Mouse (Mus musculus) G1E (cell line): ENCODE data around the gene Ifngr2. TPM values are rescaled to one million over a fixed set of nuclear protein-coding genes. Genes with fewer than 3 reads are reported as not detected.

ENCODE experiments used
- ATAC-seq: 2 replicates; pipeline ENCODE4 v1.8.0; 2016; ENCODE audit warnings: mild to moderate bottlenecking; ENCODE audit not compliant: insufficient number of reproducible peaks, poor library complexity, low FRiP score, severe bottlenecking; ENCODE audit errors: extremely low read depth
- DNase-seq: peaks from one replicate; pipeline ENCODE4 v3.0.0; 2012; ENCODE audit warnings: low spot score
- H3K27me3 ChIP-seq: 2 replicates; pipeline ENCODE4 v1.6.1; 2012; ENCODE audit warnings: mild to moderate bottlenecking, low read length, inconsistent platforms; ENCODE audit not compliant: insufficient read depth
- H3K36me3 ChIP-seq: replicated peaks from 2 replicates; pipeline ENCODE3; 2012; ENCODE audit warnings: mild to moderate bottlenecking, inconsistent platforms
- H3K4me1 ChIP-seq: 2 replicates; pipeline ENCODE4 v1.6.1; 2012; ENCODE audit warnings: low read depth, low read length, inconsistent platforms, mixed read lengths; ENCODE audit not compliant: insufficient read depth
- H3K4me3 ChIP-seq: 2 replicates; pipeline ENCODE4 v1.5.1; 2012; ENCODE audit warnings: low read depth, mild to moderate bottlenecking, inconsistent platforms, low read length, moderate library complexity, mixed read lengths
- H3K9me3 ChIP-seq: replicated peaks from 2 replicates; pipeline ENCODE4 v1.6.1; 2012; ENCODE audit warnings: inconsistent platforms
- CTCF ChIP-seq: IDR thresholded peaks from 2 replicates; pipeline ENCODE4 v1.5.1; 2012; ENCODE audit warnings: low read depth, low read length, inconsistent platforms, mixed read lengths
- GATA1 ChIP-seq: IDR thresholded peaks from 2 replicates; pipeline ENCODE4 v1.6.1; 2012; ENCODE audit warnings: borderline replicate concordance, low read length, inconsistent platforms, mixed read lengths
- GATA2 ChIP-seq: IDR thresholded peaks from 2 replicates; pipeline ENCODE4 v1.6.1; 2012; ENCODE audit warnings: low read depth, low read length, inconsistent platforms, borderline replicate concordance
- POLR2AphosphoS5 ChIP-seq: IDR thresholded peaks from 2 replicates; pipeline ENCODE4 v1.6.1; 2012; ENCODE audit warnings: low read depth, low read length, inconsistent platforms; ENCODE audit not compliant: insufficient replicate concordance
- TAL1 ChIP-seq: conservative IDR thresholded peaks from 2 replicates; pipeline ENCODE4 v1.6.1; 2012; ENCODE audit warnings: low read depth, low read length, inconsistent platforms, mixed read lengths
- polyA plus RNA-seq: library from polyadenylated mRNA; stranded (reverse); fragments of >175 nt; gene quantifications from 2 replicates; pipeline ENCODE4 v1.2.3, GENCODE M21; 2012
- total RNA-seq, 2 experiments: library from RNA; stranded (forward) in 1 of 2; stranded (reverse) in 1 of 2; fragments of 200-1000 nt in 1 of 2; fragments of >200 nt in 1 of 2; fragmentation: Nextera tagmentation in 1 of 2; gene quantifications; 2 replicates each; pipeline ENCODE4 v1.2.3; 2014 to 2017

Ifngr2 gene
- total and polyA plus RNA-seq, 3 experiments, result 20.0 to 38.9 (median 20.8) TPM

- ATAC-seq, result peak; percentile 94
- no peak for TF ChIP-seq GATA1
- no peak for TF ChIP-seq TAL1
- TF ChIP-seq CTCF, result no peak
- no peak for TF ChIP-seq POLR2AphosphoS5
- no peak for TF ChIP-seq GATA2
- Histone ChIP-seq H3K9me3 (0 out of 2 replicates have a peak, but pooled peaks cover 2% of the 10 kb centered on the region), H3K4me3 (peak overlapping the region; percentile 41; the same call in 1 of the 2 replicates), H3K36me3 (no peaks in the 10 kb centered on the region), H3K27me3 (no peaks in the 10 kb centered on the region), H3K4me1 (peaks cover 77% of the 10 kb centered on the region)
- DNase-seq, result peak; percentile 100
Observed at GRCm38 (mm10) chr16:91534477-91534876, 12.4 kb upstream of the Ifngr2 start.

GRCm38 (mm10) chr16:91534888-91535287 lies 12.0 kb upstream of the Ifngr2 start:
- Histone ChIP-seq H3K9me3 (0 out of 2 replicates have a peak, but pooled peaks cover 2% of the 10 kb centered on the region), H3K4me3 (peak overlapping the region; percentile 41; the same call in 1 of the 2 replicates), H3K27me3 (no peaks in the 10 kb centered on the region), H3K4me1 (peaks cover 80% of the 10 kb centered on the region), H3K36me3 (no peaks in the 10 kb centered on the region)
- TF ChIP-seq GATA2 (no peak), GATA1 (no peak), POLR2AphosphoS5 (no peak), CTCF (no peak), TAL1 (no peak)
- ATAC-seq, result no peak
- DNase-seq, result no peak

- no peaks in the 10 kb centered on the region for H3K27me3 ChIP-seq
- no peak for TF ChIP-seq GATA2
- H3K9me3 ChIP-seq, result 0 out of 2 replicates have a peak, but pooled peaks cover 2% of the 10 kb centered on the region
- H3K36me3 ChIP-seq, result no peaks in the 10 kb centered on the region
- H3K4me1 ChIP-seq, result peaks cover 87% of the 10 kb centered on the region
- ATAC-seq, result no peak
- H3K4me3 ChIP-seq, result peak overlapping the region; percentile 3; the same call in 1 of the 2 replicates
- no peak for DNase-seq
Observed at GRCm38 (mm10) chr16:91536372-91536771, 10.5 kb upstream of the Ifngr2 start.

GRCm38 (mm10) chr16:91537065-91537464 lies 9.8 kb upstream of the Ifngr2 start:
- 0 out of 2 replicates have a peak, but pooled peaks cover 2% of the 10 kb centered on the region for H3K9me3 ChIP-seq
- no peaks in the 10 kb centered on the region for H3K27me3 ChIP-seq
- H3K4me1 ChIP-seq, result peaks cover 90% of the 10 kb centered on the region
- TF ChIP-seq POLR2AphosphoS5 (no peak), TAL1 (peak; percentile 57)
- H3K36me3 ChIP-seq, result no peaks in the 10 kb centered on the region
- ATAC-seq (peak; percentile 54), DNase-seq (no peak)
- no peak overlapping the region for H3K4me3 ChIP-seq

DNA sequence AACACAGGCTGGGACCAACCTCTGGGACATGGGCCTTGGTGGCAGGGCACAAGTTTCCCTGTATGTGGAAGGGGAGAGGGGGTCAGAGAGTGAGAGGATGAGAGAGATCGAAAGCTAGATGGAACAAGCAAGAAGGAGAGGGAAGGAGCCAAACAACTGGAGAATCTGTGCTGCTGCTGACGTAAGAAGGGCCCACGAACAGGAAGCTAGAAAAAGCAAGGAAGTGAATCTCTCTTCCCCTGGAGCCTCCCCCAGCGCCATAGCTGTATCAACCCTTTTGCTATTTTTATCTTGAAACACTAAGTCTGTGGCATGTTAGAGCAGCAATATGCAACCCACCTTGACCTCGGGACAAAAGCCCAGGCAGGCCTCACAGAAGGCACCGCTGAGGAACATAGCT lies 8.8 kb upstream of the Ifngr2 start:
- no peak for ATAC-seq
- Histone ChIP-seq H3K9me3 (0 out of 2 replicates have a peak, but pooled peaks cover 2% of the 10 kb centered on the region), H3K4me3 (no peak overlapping the region), H3K4me1 (peaks cover 86% of the 10 kb centered on the region), H3K36me3 (no peaks in the 10 kb centered on the region), H3K27me3 (no peaks in the 10 kb centered on the region)
- no peak for DNase-seq
- TF ChIP-seq CTCF (no peak), GATA2 (no peak), TAL1 (no peak), POLR2AphosphoS5 (no peak), GATA1 (no peak)

DNA sequence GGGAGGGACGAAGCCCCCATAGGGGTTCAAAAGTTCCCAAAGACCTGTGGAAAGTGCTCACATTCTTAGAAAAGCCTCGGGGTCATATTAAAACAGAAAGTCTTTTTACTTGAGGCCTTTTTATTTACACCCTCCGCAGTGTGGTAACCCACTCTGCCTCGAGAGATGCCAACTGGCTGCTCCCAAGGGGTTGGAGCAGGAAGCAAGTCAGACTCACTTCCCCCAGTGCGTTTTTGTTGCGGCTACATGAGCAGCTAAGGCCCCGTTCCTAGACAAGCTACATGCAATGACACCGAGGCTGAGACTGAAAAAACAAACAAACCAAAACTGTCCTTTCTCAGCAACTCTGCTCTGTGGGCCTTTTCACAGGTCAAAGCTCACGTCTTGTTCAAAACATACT lies 8.4 kb upstream of the Ifngr2 start:
- Histone ChIP-seq H3K36me3 (no peaks in the 10 kb centered on the region), H3K4me3 (no peak overlapping the region), H3K9me3 (0 out of 2 replicates have a peak, but pooled peaks cover 2% of the 10 kb centered on the region), H3K4me1 (peaks cover 86% of the 10 kb centered on the region), H3K27me3 (no peaks in the 10 kb centered on the region)
- TF ChIP-seq CTCF (no peak), GATA1 (no peak), TAL1 (no peak), POLR2AphosphoS5 (no peak), GATA2 (no peak)
- ATAC-seq (no peak), DNase-seq (no peak)

DNA sequence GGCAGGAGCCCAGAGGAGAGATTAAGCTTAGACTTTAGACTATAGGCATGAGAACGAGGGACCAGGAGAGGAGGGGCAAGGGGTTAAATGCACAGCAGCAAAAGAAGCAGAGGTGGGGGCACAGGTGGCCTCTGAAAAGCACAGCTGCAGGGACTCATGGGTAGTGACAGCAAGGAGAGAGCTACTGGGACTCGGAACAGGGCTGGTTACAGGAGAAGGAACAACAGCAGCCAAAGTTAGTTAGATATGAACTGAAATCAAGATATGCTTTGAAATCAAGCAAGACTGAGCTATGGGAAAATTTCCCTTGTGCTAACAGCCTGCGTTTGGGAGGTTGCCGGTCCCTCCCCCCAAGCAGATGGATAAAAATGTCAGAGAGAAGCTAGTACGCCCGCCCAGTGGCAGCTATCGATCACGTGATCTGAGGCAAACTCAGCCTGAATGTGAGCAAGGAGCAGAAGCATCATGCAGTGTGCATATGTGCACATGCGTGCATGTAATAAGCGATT lies 5.2 kb upstream of the Ifngr2 start:
- TF ChIP-seq POLR2AphosphoS5, result no peak
- no peak for TF ChIP-seq CTCF
- no peak for TF ChIP-seq GATA1
- no peak for TF ChIP-seq GATA2
- no peak for TF ChIP-seq TAL1
- H3K4me3 ChIP-seq, result peak overlapping the region; percentile 10; the same call in 1 of the 2 replicates
- no peak for DNase-seq

More for the DNA sequence above, 5.2 kb upstream of the Ifngr2 start:
- Histone ChIP-seq H3K9me3 (no peaks in the 10 kb centered on the region), H3K27me3 (no peaks in the 10 kb centered on the region), H3K4me1 (peaks cover 76% of the 10 kb centered on the region), H3K36me3 (no peaks in the 10 kb centered on the region)
- ATAC-seq, result no peak
